Mouse (Mus musculus): ENCODE results near the gene Fam117a.
A peak's percentile ranks its signal among the peaks of the same experiment; 100 is the strongest.

- TF ChIP-seq CTCF (IDR thresholded peaks at IDR 0.05 in 2 of 3, conservative IDR thresholded peaks at IDR 0.05 in 1 of 3; ENCODE audit: control insufficient read depth in 1 of 3, insufficient read depth in 1 of 3, low read depth in 2 of 3, low read length in 3 of 3, poor library complexity in 1 of 3, severe bottlenecking in 1 of 3) (peak; percentile 89 to 98 (median 94)), EP300 (IDR thresholded peaks at IDR 0.05; ENCODE audit: low read depth in 1 of 2, low read length in 2 of 2) (no peak), NRF1 (IDR thresholded peaks at IDR 0.05; ENCODE audit: insufficient read depth, low read depth, low read length, poor library complexity, severe bottlenecking) (no peak), MYC (IDR thresholded peaks at IDR 0.05; ENCODE audit: low read depth, low read length) (no peak), MAFK (IDR thresholded peaks at IDR 0.05; ENCODE audit: borderline replicate concordance, low read depth, low read length) (no peak), MAX (IDR thresholded peaks at IDR 0.05; ENCODE audit: low read length) (no peak), BHLHE40 (IDR thresholded peaks at IDR 0.05; ENCODE audit: borderline replicate concordance, low read depth, low read length) (no peak), TAL1 (IDR thresholded peaks at IDR 0.05; ENCODE audit: low read length) (no peak), ELF1 (IDR thresholded peaks at IDR 0.05; ENCODE audit: low read depth, low read length) (no peak), NELFE (IDR thresholded peaks at IDR 0.05; ENCODE audit: low read depth, low read length) (no peak), RAD21 (IDR thresholded peaks at IDR 0.05; ENCODE audit: low read depth, low read length) (peak; percentile 44)
Measured at GRCm38 (mm10) chr11:95298146-95298545, 38.7 kb upstream of the Fam117a start.
